Mouse (Mus musculus) ovary, postnatal 36 days (tissue): ENCODE data around the gene Slc39a3.
"Not testable (repeated sequence)": the region's sequence is repeated elsewhere in the genome, so short reads cannot be mapped to it uniquely, and the experiment has no call there.

Experiments
- DNase-seq: peaks from one replicate; pipeline ENCODE4 v3.0.0; 2022; ENCODE audit warnings: low spot score, mixed read lengths

Gene Slc39a3

GRCm38 (mm10) chr10:81036988-81037580 lies at the start of gene Slc39a3:
Slc39a3 (minus strand) TSS chr10:81037426.
- peak; percentile 98 for DNase-seq

- DNase-seq: no peak
Measured at GRCm38 (mm10) chr10:81087021-81087420, 49.8 kb upstream of the Slc39a3 start.

- peak; percentile 55 for DNase-seq
Measured at GRCm38 (mm10) chr10:81082168-81082960, 45.1 kb upstream of the Slc39a3 start.

- DNase-seq: no peak
Measured at GRCm38 (mm10) chr10:81080008-81080655, 42.9 kb upstream of the Slc39a3 start.

- DNase-seq: no peak
Measured at GRCm38 (mm10) chr10:81077916-81078315, 40.7 kb upstream of the Slc39a3 start.

GRCm38 (mm10) chr10:81076356-81076755 lies 39.1 kb upstream of the Slc39a3 start:
- no peak for DNase-seq

- DNase-seq: no peak
Measured at GRCm38 (mm10) chr10:81075734-81076133, 38.5 kb upstream of the Slc39a3 start.

- DNase-seq: no peak
Measured at GRCm38 (mm10) chr10:81073464-81073863, 36.2 kb upstream of the Slc39a3 start.

- no peak for DNase-seq
Measured at GRCm38 (mm10) chr10:81072290-81072689, 35.1 kb upstream of the Slc39a3 start.

- DNase-seq: peak; percentile 96
Measured at GRCm38 (mm10) chr10:81069836-81070235, 32.6 kb upstream of the Slc39a3 start, which contains the start of gene Thop1. Thop1 (plus strand) TSS chr10:81070035.

- DNase-seq: no peak
Measured at GRCm38 (mm10) chr10:81068706-81069105, 31.5 kb upstream of the Slc39a3 start.

- DNase-seq: not testable (repeated sequence)
Measured at GRCm38 (mm10) chr10:81064519-81064918, 27.3 kb upstream of the Slc39a3 start.

- DNase-seq: no peak
Measured at GRCm38 (mm10) chr10:81062710-81063109, 25.5 kb upstream of the Slc39a3 start.

- DNase-seq: peak; percentile 96
Measured at GRCm38 (mm10) chr10:81059603-81060543, 22.6 kb upstream of the Slc39a3 start, which contains the start of gene Sgta. Sgta (minus strand) TSS chr10:81060181.

GRCm38 (mm10) chr10:81058896-81059295 lies 21.7 kb upstream of the Slc39a3 start:
- no peak for DNase-seq

- DNase-seq: peak; percentile 24
Measured at GRCm38 (mm10) chr10:81057406-81058130, 20.3 kb upstream of the Slc39a3 start.

GRCm38 (mm10) chr10:81055802-81056340 lies 18.6 kb upstream of the Slc39a3 start:
- not testable (repeated sequence) for DNase-seq

GRCm38 (mm10) chr10:81055169-81055568 lies 17.9 kb upstream of the Slc39a3 start:
- DNase-seq: no peak

GRCm38 (mm10) chr10:81052577-81052976 lies 15.4 kb upstream of the Slc39a3 start:
- no peak for DNase-seq

GRCm38 (mm10) chr10:81051133-81051532 lies 13.9 kb upstream of the Slc39a3 start:
- no peak for DNase-seq

GRCm38 (mm10) chr10:81050645-81051044 lies 13.4 kb upstream of the Slc39a3 start:
- no peak for DNase-seq
